Comparison of ENCODE assay signal across 8 mouse cellular contexts in the genomic region with DNA sequence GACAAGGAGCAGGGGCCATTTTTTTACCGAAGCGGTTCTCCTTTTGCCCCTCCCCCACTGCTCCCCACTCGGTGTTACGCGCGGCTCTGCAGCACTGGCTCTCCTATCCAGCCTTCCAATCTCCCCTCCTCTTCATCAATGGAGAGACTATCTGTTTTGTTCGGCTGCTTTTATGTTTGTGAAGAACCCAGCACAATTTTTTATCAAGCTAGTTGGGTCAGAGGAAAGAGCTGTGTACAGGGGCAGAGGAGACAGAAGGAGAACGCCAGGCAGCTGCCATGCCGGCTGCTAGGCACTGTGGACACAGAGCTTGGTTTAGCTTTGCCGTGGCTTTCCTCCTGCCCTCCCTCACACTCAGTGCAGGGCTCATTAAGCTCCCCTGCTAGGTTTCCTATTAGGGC.
DNase-seq lines count a peak whose midpoint lies in the region; ATAC-seq and TF ChIP-seq lines count a peak whose summit lies in the region.

No protein-coding gene starts in this region.

- ATAC-seq in heart, embryonic 13.5 days (ENCODE audit: extremely low read depth, insufficient number of reproducible peaks, low FRiP score, low TSS enrichment) = no peak
- peak; percentile 65 for ATAC-seq in forebrain, embryonic 16.5 days
- ATAC-seq in midbrain, embryonic 16.5 days = peak; percentile 70
- ATAC-seq in erythroblast, adult 5-6 weeks (replicated peaks; ENCODE audit: low FRiP score, poor library complexity, severe bottlenecking) = no peak
- no peak for ATAC-seq in CD4-positive, CD25-positive, alpha-beta regulatory T cell, adult 4 months

- no peak for TF ChIP-seq POLR2A in cerebellum, adult 2 months (IDR thresholded peaks at IDR 0.05; ENCODE audit: borderline replicate concordance, insufficient read depth, low read length)

- no peaks in the 10 kb centered on the region for H3K27me3 ChIP-seq in heart, embryonic 13.5 days (replicated peaks)
- H3K27me3 ChIP-seq in cerebellum, adult 2 months (ENCODE audit: control insufficient read depth, insufficient read depth, low read length) = no peaks in the 10 kb centered on the region; the same call in 1 of the 2 replicates
- H3K27me3 ChIP-seq in forebrain, embryonic 16.5 days (replicated peaks; ENCODE audit: control insufficient read depth, insufficient read depth, low read length) = no peaks in the 10 kb centered on the region
- no peaks in the 10 kb centered on the region for H3K27me3 ChIP-seq in midbrain, embryonic 16.5 days (ENCODE audit: control insufficient read depth, insufficient read depth, low read depth, low read length)

- no peaks in the 10 kb centered on the region for H3K9me3 ChIP-seq in heart, embryonic 13.5 days
- H3K9me3 ChIP-seq in forebrain, embryonic 16.5 days (ENCODE audit: control insufficient read depth, low read length) = no peaks in the 10 kb centered on the region
- no peaks in the 10 kb centered on the region for H3K9me3 ChIP-seq in midbrain, embryonic 16.5 days (replicated peaks; ENCODE audit: control insufficient read depth, low read length, poor library complexity, severe bottlenecking)

- H3K36me3 ChIP-seq in heart, embryonic 13.5 days = no peaks in the 10 kb centered on the region
- no peaks in the 10 kb centered on the region for H3K36me3 ChIP-seq in forebrain, embryonic 16.5 days (ENCODE audit: control insufficient read depth, insufficient read depth)
- no peaks in the 10 kb centered on the region for H3K36me3 ChIP-seq in midbrain, embryonic 16.5 days (ENCODE audit: control insufficient read depth, insufficient read depth, low read length)

- DNase-seq in heart, adult 11 months = no peak
- peak; percentile 27 to 35 for DNase-seq in cerebellum, adult 2 months
- DNase-seq in left cerebral cortex, postnatal 14 days (ENCODE audit: low spot score in 2 of 2) = peak; percentile 55 to 58

- H3K4me1 ChIP-seq in heart, embryonic 13.5 days = peaks cover 29% of the 10 kb centered on the region
- no peaks in the 10 kb centered on the region for H3K4me1 ChIP-seq in cerebellum, adult 2 months (ENCODE audit: control insufficient read depth, insufficient read depth, low read length)
- peaks cover 57% of the 10 kb centered on the region for H3K4me1 ChIP-seq in forebrain, embryonic 16.5 days (replicated peaks; ENCODE audit: control insufficient read depth, insufficient read depth, low read length)
- H3K4me1 ChIP-seq in midbrain, embryonic 16.5 days (ENCODE audit: control insufficient read depth, insufficient read depth, low read length) = peaks cover 55% of the 10 kb centered on the region

- peak overlapping the region; percentile 30; the same call in 1 of the 2 replicates for H3K27ac ChIP-seq in heart, embryonic 13.5 days (replicated peaks)
- no peak overlapping the region for H3K27ac ChIP-seq in cerebellum, adult 2 months (ENCODE audit: insufficient read depth, low read length)
- H3K27ac ChIP-seq in forebrain, embryonic 16.5 days (ENCODE audit: low read length) = peak overlapping the region; percentile 94
- H3K27ac ChIP-seq in midbrain, embryonic 16.5 days (ENCODE audit: low read length) = peak overlapping the region; percentile 98

- peak overlapping the region; percentile 76 for H3K4me2 ChIP-seq in heart, embryonic 13.5 days
- H3K4me2 ChIP-seq in forebrain, embryonic 16.5 days (ENCODE audit: low read length) = peak overlapping the region; percentile 49
- peak overlapping the region; percentile 63 for H3K4me2 ChIP-seq in midbrain, embryonic 16.5 days (ENCODE audit: low read length)

- intact Hi-C loops in left cerebral cortex, postnatal 14 days (cut with DNase I) = loop anchor here (5.0 kb wide), 1 partner anchor 280 kb away; a partner anchor contains a TSS

- H3K9ac ChIP-seq in heart, embryonic 13.5 days = peak overlapping the region; percentile 74
- peak overlapping the region; percentile 52 for H3K9ac ChIP-seq in forebrain, embryonic 16.5 days (replicated peaks; ENCODE audit: low read depth, low read length)
- H3K9ac ChIP-seq in midbrain, embryonic 16.5 days (ENCODE audit: low read depth, low read length) = peak overlapping the region; percentile 63

- TF ChIP-seq CTCF in cerebellum, adult 2 months (IDR thresholded peaks at IDR 0.05; ENCODE audit: borderline replicate concordance, insufficient read depth, low read depth, low read length) = no peak

- peak overlapping the region; percentile 50 for H3K4me3 ChIP-seq in heart, embryonic 13.5 days
- H3K4me3 ChIP-seq in cerebellum, adult 2 months (replicated peaks; ENCODE audit: insufficient read depth, low read depth, low read length) = peak overlapping the region; percentile 49
- peak overlapping the region; percentile 25 for H3K4me3 ChIP-seq in forebrain, embryonic 16.5 days (replicated peaks; ENCODE audit: low read length)
- peak overlapping the region; percentile 26 for H3K4me3 ChIP-seq in midbrain, embryonic 16.5 days (ENCODE audit: low read depth, low read length)

- under 1% methylated on average over 10 of the region's 10 CpGs for WGBS in heart, embryonic 13.5 days
- 3% methylated on average over 10 of the region's 10 CpGs for WGBS in cerebellum, adult 2 months
- whole genome bisulfite sequencing in forebrain, embryonic 16.5 days = under 1% methylated on average over 10 of the region's 10 CpGs
- WGBS in midbrain, embryonic 16.5 days = 0% methylated on average over 10 of the region's 10 CpGs

Comparison
In these comparisons a context has a peak if more than half of its experiments do, and no peak if none do; other contexts are left out.
1. ATAC-seq: peak in forebrain, embryonic 16.5 days (single experiment) and midbrain, embryonic 16.5 days (single experiment); none in heart, embryonic 13.5 days (single experiment), erythroblast, adult 5-6 weeks (single experiment) and CD4-positive, CD25-positive, alpha-beta regulatory T cell, adult 4 months (single experiment).
2. Peak in every context shown above with its lines, with median percentiles within 50 percentile points of each other: H3K4me2 ChIP-seq, H3K4me3 ChIP-seq and H3K9ac ChIP-seq.